Mouse (Mus musculus): ENCODE measurements around the gene Setdb1. TPM values are rescaled to one million over a fixed set of nuclear protein-coding genes. Genes with fewer than 3 reads are reported as not detected.

Gene Setdb1
- polyA plus RNA-seq, 1 experiment from 2014 or later, result 50.4 TPM

- H3K9me3 ChIP-seq (ENCODE audit: control insufficient read depth, low read length), result no peaks in the 10 kb centered on the region
- no peaks in the 10 kb centered on the region for H3K27me3 ChIP-seq (ENCODE audit: control insufficient read depth, insufficient read depth, low read length)
- no peak overlapping the region for H3K4me2 ChIP-seq (ENCODE audit: low read depth, low read length)
- H3K36me3 ChIP-seq (ENCODE audit: control insufficient read depth, insufficient read depth, low read length), result peaks cover 24% of the 10 kb centered on the region; the same call in 1 of the 2 replicates
- H3K27ac ChIP-seq (ENCODE audit: low read depth, low read length), result no peak overlapping the region
- no peak overlapping the region for H3K9ac ChIP-seq (replicated peaks; ENCODE audit: low read depth, low read length)
- H3K4me1 ChIP-seq (ENCODE audit: control insufficient read depth, insufficient read depth, low read length), result no peaks in the 10 kb centered on the region
- 13% methylated on average over 5 of the region's 5 CpGs for WGBS
- no peak overlapping the region for H3K4me3 ChIP-seq (ENCODE audit: low read depth, low read length)
- ATAC-seq (ENCODE audit: low read depth), result 0 out of 2 replicates have a peak, but pooled peaks have one; percentile 6
Measured at GRCm38 (mm10) chr3:95296103-95296469, 60.9 kb downstream of the Setdb1 start.

- Histone ChIP-seq H3K4me3 (ENCODE audit: low read depth, low read length) (no peak overlapping the region), H3K9me3 (ENCODE audit: control insufficient read depth, low read length) (no peaks in the 10 kb centered on the region), H3K9ac (replicated peaks; ENCODE audit: low read depth, low read length) (no peak overlapping the region), H3K4me1 (ENCODE audit: control insufficient read depth, insufficient read depth, low read length) (no peaks in the 10 kb centered on the region), H3K36me3 (ENCODE audit: control insufficient read depth, insufficient read depth, low read length) (peaks cover 24% of the 10 kb centered on the region; the same call in 1 of the 2 replicates), H3K27me3 (ENCODE audit: control insufficient read depth, insufficient read depth, low read length) (no peaks in the 10 kb centered on the region), H3K4me2 (ENCODE audit: low read depth, low read length) (no peak overlapping the region), H3K27ac (ENCODE audit: low read depth, low read length) (no peak overlapping the region)
- WGBS, result 84% methylated on average over 11 of the region's 11 CpGs
- ATAC-seq (ENCODE audit: low read depth), result no peak
Measured at GRCm38 (mm10) chr3:95295321-95296102, 61.5 kb downstream of the Setdb1 start.

DNA sequence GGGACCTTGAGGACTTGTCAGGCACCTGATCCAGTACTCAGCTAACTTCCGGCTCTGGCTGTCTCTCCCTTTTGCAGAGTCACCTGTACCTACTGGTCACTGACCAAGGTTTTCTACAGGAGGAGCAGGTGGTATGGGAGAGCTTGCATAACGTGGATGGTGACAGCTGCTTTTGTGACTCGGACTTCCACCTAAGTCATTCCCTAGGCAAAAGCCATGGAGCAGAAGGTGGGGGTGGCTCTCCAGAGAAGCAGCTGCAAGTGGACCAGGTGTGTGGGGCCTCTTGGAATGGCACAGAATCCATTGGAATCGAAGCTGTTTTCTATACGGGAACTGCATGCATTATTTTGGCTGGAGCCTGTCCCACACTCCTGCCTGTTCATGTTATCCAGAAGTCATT is 62.3 kb downstream of the Setdb1 start:
- Histone ChIP-seq H3K27ac (ENCODE audit: low read depth, low read length) (no peak overlapping the region), H3K4me3 (ENCODE audit: low read depth, low read length) (no peak overlapping the region), H3K9ac (replicated peaks; ENCODE audit: low read depth, low read length) (no peak overlapping the region), H3K9me3 (ENCODE audit: control insufficient read depth, low read length) (no peaks in the 10 kb centered on the region), H3K27me3 (ENCODE audit: control insufficient read depth, insufficient read depth, low read length) (no peaks in the 10 kb centered on the region), H3K36me3 (ENCODE audit: control insufficient read depth, insufficient read depth, low read length) (peaks cover 30% of the 10 kb centered on the region; the same call in 1 of the 2 replicates), H3K4me1 (ENCODE audit: control insufficient read depth, insufficient read depth, low read length) (no peaks in the 10 kb centered on the region), H3K4me2 (ENCODE audit: low read depth, low read length) (no peak overlapping the region)
- 94% methylated on average over 5 of the region's 5 CpGs for WGBS
- no peak for ATAC-seq (ENCODE audit: low read depth)

DNA sequence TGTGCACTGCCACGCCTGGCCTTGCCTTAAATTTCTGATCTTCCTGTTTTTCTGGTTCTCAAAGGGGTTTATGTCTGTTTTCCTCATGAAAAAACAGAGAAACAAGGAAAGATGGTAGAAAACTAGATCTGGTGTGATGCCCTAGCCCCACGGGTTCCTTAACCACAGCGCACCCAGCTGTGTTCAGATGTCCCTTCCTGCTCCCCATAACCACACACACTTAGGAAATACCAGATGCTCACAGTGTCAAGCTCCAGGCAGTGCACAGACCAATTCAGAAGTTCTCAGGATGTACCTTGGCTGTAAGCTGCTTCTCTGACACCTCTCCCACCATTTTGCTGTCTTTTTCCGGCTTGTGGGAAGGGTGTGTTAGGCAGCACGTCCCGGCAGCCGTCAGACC is 62.7 kb downstream of the Setdb1 start:
- no peaks in the 10 kb centered on the region for H3K27me3 ChIP-seq (ENCODE audit: control insufficient read depth, insufficient read depth, low read length)
- H3K9me3 ChIP-seq (ENCODE audit: control insufficient read depth, low read length), result no peaks in the 10 kb centered on the region
- no peak overlapping the region for H3K4me2 ChIP-seq (ENCODE audit: low read depth, low read length)
- WGBS, result 90% methylated on average over 7 of the region's 7 CpGs
- H3K36me3 ChIP-seq (ENCODE audit: control insufficient read depth, insufficient read depth, low read length), result peaks cover 30% of the 10 kb centered on the region; the same call in 1 of the 2 replicates
- no peak for ATAC-seq (ENCODE audit: low read depth)
- H3K4me3 ChIP-seq (ENCODE audit: low read depth, low read length), result no peak overlapping the region
- no peak overlapping the region for H3K9ac ChIP-seq (replicated peaks; ENCODE audit: low read depth, low read length)
- no peaks in the 10 kb centered on the region for H3K4me1 ChIP-seq (ENCODE audit: control insufficient read depth, insufficient read depth, low read length)
- H3K27ac ChIP-seq (ENCODE audit: low read depth, low read length), result no peak overlapping the region

- peaks cover 30% of the 10 kb centered on the region; the same call in 1 of the 2 replicates for H3K36me3 ChIP-seq (ENCODE audit: control insufficient read depth, insufficient read depth, low read length)
- WGBS, result 85% methylated on average over 11 of the region's 11 CpGs
- ATAC-seq (ENCODE audit: low read depth), result no peak
- H3K4me2 ChIP-seq (ENCODE audit: low read depth, low read length), result no peak overlapping the region
- no peak overlapping the region for H3K9ac ChIP-seq (replicated peaks; ENCODE audit: low read depth, low read length)
- H3K4me3 ChIP-seq (ENCODE audit: low read depth, low read length), result no peak overlapping the region
- H3K27ac ChIP-seq (ENCODE audit: low read depth, low read length), result no peak overlapping the region
- no peaks in the 10 kb centered on the region for H3K9me3 ChIP-seq (ENCODE audit: control insufficient read depth, low read length)
- no peaks in the 10 kb centered on the region for H3K4me1 ChIP-seq (ENCODE audit: control insufficient read depth, insufficient read depth, low read length)
- H3K27me3 ChIP-seq (ENCODE audit: control insufficient read depth, insufficient read depth, low read length), result no peaks in the 10 kb centered on the region
Measured at GRCm38 (mm10) chr3:95293537-95293936, 63.5 kb downstream of the Setdb1 start.

DNA sequence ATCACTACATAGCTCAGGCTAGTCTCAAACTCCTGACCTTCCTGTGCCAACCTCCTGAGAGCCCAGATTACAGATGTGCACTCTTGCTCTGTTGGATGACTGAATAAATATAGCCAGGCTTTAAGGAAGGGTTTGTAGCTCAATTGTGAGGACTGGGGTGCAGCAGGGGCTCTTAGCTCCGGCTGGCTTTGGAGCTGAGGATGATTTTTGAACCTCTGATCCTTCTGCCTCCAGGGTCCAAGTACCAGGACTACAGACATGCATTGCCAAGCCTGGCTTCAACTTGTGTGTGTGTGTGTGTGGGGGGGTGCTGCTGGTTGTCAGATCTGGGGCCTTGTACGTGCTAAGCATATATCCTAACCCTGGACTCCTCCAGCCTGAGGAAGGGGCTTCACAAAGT is 64.1 kb downstream of the Setdb1 start:
- H3K27me3 ChIP-seq (ENCODE audit: control insufficient read depth, insufficient read depth, low read length), result no peaks in the 10 kb centered on the region
- no peak overlapping the region for H3K4me3 ChIP-seq (ENCODE audit: low read depth, low read length)
- H3K9me3 ChIP-seq (ENCODE audit: control insufficient read depth, low read length), result no peaks in the 10 kb centered on the region
- no peak for ATAC-seq (ENCODE audit: low read depth)
- no peak overlapping the region for H3K27ac ChIP-seq (ENCODE audit: low read depth, low read length)
- no peaks in the 10 kb centered on the region for H3K4me1 ChIP-seq (ENCODE audit: control insufficient read depth, insufficient read depth, low read length)
- 90% methylated on average over 2 of the region's 2 CpGs for WGBS
- no peak overlapping the region for H3K9ac ChIP-seq (replicated peaks; ENCODE audit: low read depth, low read length)
- no peak overlapping the region for H3K4me2 ChIP-seq (ENCODE audit: low read depth, low read length)
- H3K36me3 ChIP-seq (ENCODE audit: control insufficient read depth, insufficient read depth, low read length), result peaks cover 36% of the 10 kb centered on the region; the same call in 1 of the 2 replicates

- Histone ChIP-seq H3K4me2 (ENCODE audit: low read depth, low read length) (no peak overlapping the region), H3K9me3 (ENCODE audit: control insufficient read depth, low read length) (no peaks in the 10 kb centered on the region), H3K27ac (ENCODE audit: low read depth, low read length) (no peak overlapping the region), H3K9ac (replicated peaks; ENCODE audit: low read depth, low read length) (no peak overlapping the region), H3K27me3 (ENCODE audit: control insufficient read depth, insufficient read depth, low read length) (no peaks in the 10 kb centered on the region), H3K4me3 (ENCODE audit: low read depth, low read length) (no peak overlapping the region), H3K4me1 (ENCODE audit: control insufficient read depth, insufficient read depth, low read length) (no peaks in the 10 kb centered on the region), H3K36me3 (ENCODE audit: control insufficient read depth, insufficient read depth, low read length) (peaks cover 41% of the 10 kb centered on the region; the same call in 1 of the 2 replicates)
- ATAC-seq (ENCODE audit: low read depth), result no peak
- 87% methylated on average over 4 of the region's 4 CpGs for WGBS
Measured at GRCm38 (mm10) chr3:95291041-95291440, 66.0 kb downstream of the Setdb1 start.

- H3K27ac ChIP-seq (ENCODE audit: low read depth, low read length), result no peak overlapping the region
- no peak overlapping the region for H3K4me3 ChIP-seq (ENCODE audit: low read depth, low read length)
- no peak overlapping the region for H3K9ac ChIP-seq (replicated peaks; ENCODE audit: low read depth, low read length)
- H3K4me2 ChIP-seq (ENCODE audit: low read depth, low read length), result no peak overlapping the region
- H3K27me3 ChIP-seq (ENCODE audit: control insufficient read depth, insufficient read depth, low read length), result no peaks in the 10 kb centered on the region
- WGBS, result 82% methylated on average over 6 of the region's 6 CpGs
- ATAC-seq (ENCODE audit: low read depth), result no peak
- peaks cover 3% of the 10 kb centered on the region; the same call in 1 of the 2 replicates for H3K4me1 ChIP-seq (ENCODE audit: control insufficient read depth, insufficient read depth, low read length)
- peaks cover 36% of the 10 kb centered on the region; the same call in 1 of the 2 replicates for H3K36me3 ChIP-seq (ENCODE audit: control insufficient read depth, insufficient read depth, low read length)
- H3K9me3 ChIP-seq (ENCODE audit: control insufficient read depth, low read length), result no peaks in the 10 kb centered on the region
Measured at GRCm38 (mm10) chr3:95290156-95290555, 66.8 kb downstream of the Setdb1 start.

DNA sequence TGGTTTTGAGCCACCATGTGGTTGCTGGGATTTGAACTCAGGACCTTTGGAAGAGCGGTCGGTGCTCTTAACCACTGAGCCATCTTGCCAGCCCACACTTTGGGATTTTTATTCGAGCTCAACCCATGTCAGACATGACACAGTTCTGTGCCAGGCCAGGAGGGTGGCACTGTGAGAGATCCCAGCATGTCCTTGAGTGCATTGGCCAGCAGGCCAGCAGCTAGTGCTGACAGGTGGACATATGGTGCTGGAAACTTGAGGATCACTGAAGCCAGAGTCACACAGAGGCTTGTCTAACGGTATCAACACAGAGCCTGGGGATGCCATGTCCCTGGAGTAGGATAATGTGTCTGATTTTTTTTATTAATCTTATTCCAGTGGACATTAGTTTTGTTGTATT is 67.6 kb downstream of the Setdb1 start:
- peaks cover 31% of the 10 kb centered on the region; the same call in 1 of the 2 replicates for H3K36me3 ChIP-seq (ENCODE audit: control insufficient read depth, insufficient read depth, low read length)
- no peak overlapping the region for H3K4me3 ChIP-seq (ENCODE audit: low read depth, low read length)
- WGBS, result 97% methylated on average over 4 of the region's 4 CpGs
- ATAC-seq (ENCODE audit: low read depth), result no peak
- H3K27me3 ChIP-seq (ENCODE audit: control insufficient read depth, insufficient read depth, low read length), result no peaks in the 10 kb centered on the region
- H3K4me2 ChIP-seq (ENCODE audit: low read depth, low read length), result no peak overlapping the region
- H3K27ac ChIP-seq (ENCODE audit: low read depth, low read length), result no peak overlapping the region
- H3K9ac ChIP-seq (replicated peaks; ENCODE audit: low read depth, low read length), result no peak overlapping the region
- no peaks in the 10 kb centered on the region for H3K9me3 ChIP-seq (ENCODE audit: control insufficient read depth, low read length)
- H3K4me1 ChIP-seq (ENCODE audit: control insufficient read depth, insufficient read depth, low read length), result peaks cover 8% of the 10 kb centered on the region

All from neural tube, embryonic 14.5 days (tissue).